Mouse (Mus musculus) heart, postnatal 36 days (tissue): ENCODE measurements at regions not wholly inside any gene's neighbourhood (a gene's known extent, or its start where the extent isn't known, plus 50 kb on each side); places are given as distances from the start of the nearest gene placed in this dataset.
A peak's percentile ranks its signal among the peaks of the same experiment; 100 is the strongest.

ENCODE experiments used
- DNase-seq, 2 experiments: peaks; one replicate each; pipeline ENCODE4 v3.0.0; 2021 to 2022
- intact Hi-C: fragments of 180-260 bp; cut with DNase I; formaldehyde crosslinking; loops from one replicate; pipeline ENCODE4 v1.15.1; 2025

GRCm38 (mm10) chr11:50547776-50548175 is 54.1 kb upstream of the Adamts2 start:
- intact Hi-C loops, result no loop called here
- no peak for DNase-seq

- DNase-seq, result peak; percentile 32 to 39
- intact Hi-C loops, result no loop called here
Measured at GRCm38 (mm10) chr11:50546456-50547144, 55.3 kb upstream of the Adamts2 start.

DNA sequence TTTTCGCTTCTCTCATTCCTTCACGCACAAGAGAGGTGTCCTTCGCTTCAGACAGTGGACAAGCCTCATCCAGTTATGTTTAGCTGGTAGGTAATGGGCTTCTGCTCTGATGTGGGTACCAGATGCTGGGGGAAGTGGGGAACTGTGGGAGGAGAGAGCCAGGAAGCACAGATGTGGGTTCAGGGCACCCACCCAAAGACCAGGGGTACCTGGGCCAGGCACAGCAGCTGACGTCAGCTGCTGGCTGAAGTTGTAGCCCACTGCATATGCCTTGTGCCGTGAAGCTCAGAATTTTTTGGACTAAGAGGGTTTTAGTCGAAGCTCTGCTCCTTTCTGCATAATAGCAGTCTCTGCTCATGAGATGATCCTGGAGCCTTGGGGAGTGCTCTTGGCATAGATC is 56.5 kb upstream of the Adamts2 start:
- intact Hi-C loops, result no loop called here
- no peak for DNase-seq

- peak; percentile 38 to 51 for DNase-seq
- intact Hi-C loops, result no loop called here
Measured at GRCm38 (mm10) chr11:50540136-50540535, 61.7 kb upstream of the Adamts2 start.

DNA sequence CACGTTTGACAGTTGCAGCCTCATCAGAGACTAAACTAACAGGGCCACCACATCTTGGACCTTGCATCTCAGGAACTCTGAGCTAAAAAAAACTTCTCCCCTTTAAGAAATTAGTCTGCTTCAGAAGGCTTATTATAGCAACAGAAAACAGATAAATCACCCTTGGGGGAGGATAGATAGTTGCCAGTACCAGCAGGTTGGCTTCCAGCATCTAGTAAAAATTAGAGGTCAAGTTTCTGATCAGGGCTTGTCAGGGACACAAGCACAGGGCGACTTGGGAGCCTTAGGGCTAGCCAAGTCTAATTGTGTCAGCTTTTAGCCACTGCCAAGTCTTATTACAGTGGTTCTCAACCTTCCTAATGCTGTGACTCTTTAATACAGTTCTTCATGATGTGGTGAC is 67.6 kb upstream of the Adamts2 start:
- no peak for DNase-seq
- intact Hi-C loops, result no loop called here

- no peak for DNase-seq
- intact Hi-C loops, result no loop called here
Measured at GRCm38 (mm10) chr11:50527923-50528322, 74.0 kb upstream of the Adamts2 start.

DNA sequence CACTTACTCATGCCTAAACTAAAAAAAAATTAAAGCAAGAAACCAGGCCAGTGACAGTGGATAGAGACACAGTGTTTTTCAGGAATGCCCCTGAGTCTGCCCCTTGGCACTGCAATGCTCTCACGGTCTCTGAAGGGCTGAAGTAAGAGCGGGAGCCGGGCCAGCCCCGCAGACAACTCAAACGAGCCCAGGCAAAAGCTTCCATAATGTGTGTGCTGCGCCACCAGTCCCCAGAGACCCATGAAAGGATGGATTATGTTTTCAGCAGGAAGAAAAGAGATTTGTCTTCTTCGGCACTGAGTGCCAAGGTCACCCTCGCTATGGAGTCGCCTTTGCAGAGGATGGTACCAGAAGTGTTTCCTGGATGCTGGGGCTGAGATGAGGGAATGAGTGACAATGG is 81.7 kb upstream of the Adamts2 start:
- no peak for DNase-seq
- intact Hi-C loops, result no loop called here

- no peak for DNase-seq
- intact Hi-C loops, result no loop called here
Measured at GRCm38 (mm10) chr11:50507882-50508281, 77.0 kb upstream of the Rufy1 start.

- intact Hi-C loops, result no loop called here
- no peak for DNase-seq
Measured at GRCm38 (mm10) chr11:50507498-50507824, 76.5 kb upstream of the Rufy1 start.

DNA sequence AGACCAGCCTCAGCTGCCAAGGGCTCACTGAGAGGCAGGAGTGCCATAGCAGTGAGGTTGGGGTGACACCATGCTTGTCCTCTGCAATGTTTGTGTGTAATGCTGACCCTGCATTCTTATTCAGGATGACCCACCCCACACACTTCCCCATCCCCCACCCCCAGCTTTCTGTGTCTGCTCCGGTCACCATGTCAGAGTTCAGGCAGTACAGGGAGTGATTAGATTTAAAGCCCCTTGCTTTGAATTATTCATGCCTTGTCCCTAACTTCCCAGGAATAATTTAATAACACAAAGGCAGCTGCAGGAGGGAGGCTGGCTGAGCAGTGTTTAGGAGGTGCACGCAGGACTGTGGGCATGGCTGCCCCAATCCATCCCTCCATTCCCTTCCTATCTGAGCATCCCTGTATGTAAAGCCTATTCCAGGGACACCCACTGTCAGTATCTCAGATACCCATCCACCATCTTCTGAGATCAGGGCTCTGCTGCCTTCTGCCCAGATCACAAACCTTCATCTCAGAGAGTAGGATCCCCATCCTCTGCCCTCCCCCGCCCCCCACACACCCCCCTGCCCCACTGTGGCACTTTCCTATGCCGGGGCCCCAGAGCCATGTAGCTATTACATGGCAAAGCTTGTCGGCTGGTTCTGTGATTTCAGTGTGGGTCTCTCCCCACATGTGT is 76.0 kb upstream of the Rufy1 start:
- DNase-seq, result no peak
- intact Hi-C loops, result no loop called here

DNA sequence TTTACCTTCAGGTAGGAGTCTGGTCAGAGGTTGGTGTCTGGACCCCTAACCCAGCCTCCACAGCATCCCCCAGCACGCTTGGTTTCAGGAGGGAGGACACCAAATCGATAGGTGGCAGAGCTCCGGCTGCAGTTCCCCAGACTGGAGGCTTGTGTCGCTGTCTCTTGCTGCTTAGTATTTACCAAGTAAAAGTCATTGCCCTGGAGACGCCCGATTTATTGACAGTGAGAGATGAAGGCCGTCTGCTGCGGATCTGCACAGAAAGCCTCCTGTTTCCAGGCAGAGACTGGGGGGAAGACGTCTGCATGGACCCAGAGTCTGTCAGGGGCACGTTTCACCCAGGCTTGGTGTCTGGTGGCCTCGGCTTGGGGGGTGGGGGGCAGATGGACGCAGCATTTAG is 70.4 kb upstream of the Rufy1 start:
- DNase-seq, result no peak
- intact Hi-C loops, result no loop called here

DNA sequence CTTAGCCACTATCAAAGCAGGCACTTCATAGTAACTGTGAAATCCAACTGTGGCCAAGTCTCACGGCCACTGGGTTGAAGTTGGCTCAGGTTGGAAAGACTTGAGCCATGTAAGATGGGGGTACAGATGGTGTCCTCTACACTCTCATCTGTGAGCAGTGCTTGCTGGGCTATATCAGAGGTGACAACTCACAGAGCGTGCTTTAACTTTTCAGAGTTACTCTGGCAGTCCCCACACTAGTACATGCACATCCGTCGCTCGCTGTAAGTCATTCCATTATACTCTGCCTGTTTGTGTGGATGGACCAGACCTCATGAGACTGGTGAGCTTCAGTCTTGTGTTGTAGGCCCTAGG is 62.2 kb upstream of the Rufy1 start:
- DNase-seq, result no peak
- intact Hi-C loops, result no loop called here

- intact Hi-C loops, result no loop called here
- DNase-seq, result no peak
Measured at GRCm38 (mm10) chr11:50492399-50493122, 61.6 kb upstream of the Rufy1 start.

- no peak for DNase-seq
- intact Hi-C loops, result no loop called here
Measured at GRCm38 (mm10) chr11:50483821-50484220, 52.9 kb upstream of the Rufy1 start.

- DNase-seq, result no peak
Measured at GRCm38 (mm10) chr11:50483116-50483515, 52.2 kb upstream of the Rufy1 start.

GRCm38 (mm10) chr11:50482607-50483006 is 51.7 kb upstream of the Rufy1 start:
- intact Hi-C loops, result no loop called here
- DNase-seq, result no peak

More at GRCm38 (mm10) chr11:50483116-50483515, 52.2 kb upstream of the Rufy1 start:
- intact Hi-C loops, result no loop called here
